Mouse (Mus musculus) liver, embryonic 15.5 days (tissue): ENCODE measurements at regions not wholly inside any gene's neighbourhood (a gene's known extent, or its start where the extent isn't known, plus 50 kb on each side); places are given as distances from the start of the nearest gene placed in this dataset.

Experiments
- ATAC-seq: fragments of 200-750 bp; cut with Nextera tagmentation; 2 replicates; pipeline ENCODE4 v1.8.0; 2017; ENCODE audit warnings: moderate number of reproducible peaks, mild to moderate bottlenecking, moderate library complexity; ENCODE audit not compliant: insufficient read depth
- H3K27ac ChIP-seq: fragments of 300-500 bp; sonication (generic); replicated peaks from 2 replicates; pipeline ENCODE4 v1.5.1; 2015; ENCODE audit warnings: mild to moderate bottlenecking, inconsistent platforms
- H3K27me3 ChIP-seq: fragments of 300-500 bp; sonication (generic); 2 replicates; pipeline ENCODE4 v1.6.1; 2015; ENCODE audit warnings: mild to moderate bottlenecking, inconsistent platforms
- H3K36me3 ChIP-seq: fragments of 300-500 bp; sonication (generic); replicated peaks from 2 replicates; pipeline ENCODE4 v1.6.1; 2015; ENCODE audit warnings: moderate library complexity, mild to moderate bottlenecking, inconsistent platforms
- H3K4me1 ChIP-seq: fragments of 300-500 bp; sonication (generic); replicated peaks from 2 replicates; pipeline ENCODE4 v1.6.1; 2015; ENCODE audit warnings: inconsistent platforms
- H3K4me2 ChIP-seq: fragments of 300-500 bp; sonication (generic); 2 replicates; pipeline ENCODE4 v1.6.1; 2015; ENCODE audit warnings: moderate library complexity, mild to moderate bottlenecking, inconsistent platforms
- H3K4me3 ChIP-seq: fragments of 300-500 bp; sonication (generic); replicated peaks from 2 replicates; pipeline ENCODE4 v1.5.1; 2015; ENCODE audit warnings: mild to moderate bottlenecking, inconsistent platforms
- H3K9ac ChIP-seq: fragments of 300-500 bp; sonication (generic); 2 replicates; pipeline ENCODE4 v1.6.1; 2015; ENCODE audit warnings: moderate library complexity, mild to moderate bottlenecking, inconsistent platforms
- H3K9me3 ChIP-seq: fragments of 300-500 bp; sonication (generic); replicated peaks from 2 replicates; pipeline ENCODE4 v1.6.1; 2016; ENCODE audit warnings: inconsistent platforms
- WGBS: fragments of 180-500 bp; shearing (Covaris S2); methylation state at CpG from one replicate; pipeline ENCODE4 v1.1.7; 2015; ENCODE audit warnings: mixed read lengths; ENCODE audit not compliant: insufficient replicate concordance; 5-methylcytosine and 5-hydroxymethylcytosine counted together

- ATAC-seq: no peak
- WGBS: 38% methylated on average over 3 of the region's 3 CpGs
- H3K4me2 ChIP-seq: no peak overlapping the region
These were observed 82.0 kb downstream of the Cth start for GRCm38 (mm10) chr3:157842872-157843271.

GRCm38 (mm10) chr3:157841164-157841719, 83.6 kb downstream of the Cth start:
- WGBS: 55% methylated on average over 2 of the region's 2 CpGs

More at GRCm38 (mm10) chr3:157842872-157843271, 82.0 kb downstream of the Cth start:
- Histone ChIP-seq H3K9me3 (no peaks in the 10 kb centered on the region), H3K4me1 (no peaks in the 10 kb centered on the region), H3K27me3 (no peaks in the 10 kb centered on the region), H3K9ac (no peak overlapping the region), H3K36me3 (no peaks in the 10 kb centered on the region), H3K4me3 (no peak overlapping the region), H3K27ac (no peak overlapping the region)

GRCm38 (mm10) chr3:157804307-157804706, 120.6 kb downstream of the Cth start:
- WGBS: 37% methylated on average over 3 of the region's 3 CpGs

More at GRCm38 (mm10) chr3:157841164-157841719, 83.6 kb downstream of the Cth start:
- no peaks in the 10 kb centered on the region for H3K36me3 ChIP-seq
- ATAC-seq: no peak
- H3K9ac ChIP-seq: no peak overlapping the region
- H3K4me3 ChIP-seq: no peak overlapping the region
- H3K27ac ChIP-seq: no peak overlapping the region
- H3K4me2 ChIP-seq: no peak overlapping the region
- no peaks in the 10 kb centered on the region for H3K9me3 ChIP-seq
- no peaks in the 10 kb centered on the region for H3K4me1 ChIP-seq
- no peaks in the 10 kb centered on the region for H3K27me3 ChIP-seq

GRCm38 (mm10) chr3:157803356-157803755, 121.5 kb downstream of the Cth start:
- no peak overlapping the region for H3K9ac ChIP-seq
- H3K27ac ChIP-seq: no peak overlapping the region
- no peak overlapping the region for H3K4me3 ChIP-seq
- H3K4me1 ChIP-seq: no peaks in the 10 kb centered on the region
- 62% methylated on average over 4 of the region's 4 CpGs for WGBS
- H3K9me3 ChIP-seq: no peaks in the 10 kb centered on the region
- no peaks in the 10 kb centered on the region for H3K27me3 ChIP-seq
- H3K4me2 ChIP-seq: no peak overlapping the region
- H3K36me3 ChIP-seq: no peaks in the 10 kb centered on the region
- ATAC-seq: no peak

More at GRCm38 (mm10) chr3:157804307-157804706, 120.6 kb downstream of the Cth start:
- Histone ChIP-seq H3K4me1 (no peaks in the 10 kb centered on the region), H3K9ac (no peak overlapping the region), H3K4me3 (no peak overlapping the region), H3K27me3 (no peaks in the 10 kb centered on the region), H3K4me2 (no peak overlapping the region), H3K27ac (no peak overlapping the region), H3K9me3 (no peaks in the 10 kb centered on the region), H3K36me3 (no peaks in the 10 kb centered on the region)
- peak; percentile 28; the same call in 1 of the 2 replicates for ATAC-seq

GRCm38 (mm10) chr3:157787559-157788256, 137.2 kb downstream of the Cth start:
- Histone ChIP-seq H3K27me3 (no peaks in the 10 kb centered on the region), H3K27ac (no peak overlapping the region), H3K36me3 (no peaks in the 10 kb centered on the region), H3K4me1 (no peaks in the 10 kb centered on the region), H3K9me3 (no peaks in the 10 kb centered on the region), H3K9ac (no peak overlapping the region), H3K4me3 (no peak overlapping the region), H3K4me2 (no peak overlapping the region)
- ATAC-seq: no peak
- WGBS: 34% methylated on average over 4 of the region's 4 CpGs

- Histone ChIP-seq H3K27ac (no peak overlapping the region), H3K4me3 (no peak overlapping the region), H3K9ac (no peak overlapping the region), H3K36me3 (no peaks in the 10 kb centered on the region), H3K27me3 (no peaks in the 10 kb centered on the region), H3K9me3 (no peaks in the 10 kb centered on the region), H3K4me1 (no peaks in the 10 kb centered on the region), H3K4me2 (no peak overlapping the region)
- 53% methylated on average over 4 of the region's 4 CpGs for WGBS
- ATAC-seq: no peak
These were observed 143.8 kb downstream of the Cth start for GRCm38 (mm10) chr3:157781071-157781470.

GRCm38 (mm10) chr3:157777779-157778178, 147.1 kb downstream of the Cth start:
- Histone ChIP-seq H3K9me3 (no peaks in the 10 kb centered on the region), H3K4me3 (no peak overlapping the region), H3K4me2 (no peak overlapping the region), H3K36me3 (no peaks in the 10 kb centered on the region), H3K9ac (no peak overlapping the region), H3K4me1 (no peaks in the 10 kb centered on the region), H3K27ac (no peak overlapping the region), H3K27me3 (no peaks in the 10 kb centered on the region)
- ATAC-seq: no peak
- WGBS: 60% methylated on average over 1 of the region's 1 CpGs

GRCm38 (mm10) chr3:157763487-157764199, 161.2 kb downstream of the Cth start:
- Histone ChIP-seq H3K4me1 (no peaks in the 10 kb centered on the region), H3K27me3 (no peaks in the 10 kb centered on the region), H3K27ac (no peak overlapping the region), H3K36me3 (no peaks in the 10 kb centered on the region), H3K9me3 (no peaks in the 10 kb centered on the region), H3K4me2 (no peak overlapping the region), H3K9ac (no peak overlapping the region), H3K4me3 (no peak overlapping the region)
- WGBS: 42% methylated on average over 6 of the region's 6 CpGs
- no peak for ATAC-seq

- Histone ChIP-seq H3K9ac (no peak overlapping the region), H3K4me3 (no peak overlapping the region), H3K4me2 (no peak overlapping the region), H3K9me3 (no peaks in the 10 kb centered on the region), H3K27ac (no peak overlapping the region), H3K36me3 (no peaks in the 10 kb centered on the region), H3K4me1 (no peaks in the 10 kb centered on the region), H3K27me3 (no peaks in the 10 kb centered on the region)
- 66% methylated on average over 1 of the region's 1 CpGs for WGBS
- no peak for ATAC-seq
These were observed 165.0 kb downstream of the Cth start for GRCm38 (mm10) chr3:157759856-157760255.

GRCm38 (mm10) chr3:157754826-157755225, 170.1 kb downstream of the Cth start:
- Histone ChIP-seq H3K9ac (no peak overlapping the region), H3K36me3 (no peaks in the 10 kb centered on the region), H3K27ac (no peak overlapping the region), H3K4me2 (no peak overlapping the region), H3K27me3 (no peaks in the 10 kb centered on the region), H3K4me3 (no peak overlapping the region), H3K4me1 (no peaks in the 10 kb centered on the region), H3K9me3 (no peaks in the 10 kb centered on the region)
- 50% methylated on average over 4 of the region's 4 CpGs for WGBS
- no peak for ATAC-seq

- Histone ChIP-seq H3K9ac (no peak overlapping the region), H3K4me3 (no peak overlapping the region), H3K27ac (no peak overlapping the region), H3K27me3 (no peaks in the 10 kb centered on the region), H3K4me2 (no peak overlapping the region), H3K36me3 (no peaks in the 10 kb centered on the region), H3K4me1 (no peaks in the 10 kb centered on the region), H3K9me3 (no peaks in the 10 kb centered on the region)
- no peak for ATAC-seq
- 70% methylated on average over 3 of the region's 3 CpGs for WGBS
These were observed 174.6 kb downstream of the Cth start for GRCm38 (mm10) chr3:157750266-157750665.
